Mouse (Mus musculus) neural tube, embryonic 12.5 days (tissue): ENCODE data around the gene Mok. TPM values are rescaled to one million over a fixed set of nuclear protein-coding genes. Genes with fewer than 3 reads are reported as not detected.
A peak's percentile ranks its signal among the peaks of the same experiment; 100 is the strongest.
"Not testable (repeated sequence)": the region's sequence is repeated elsewhere in the genome, so short reads cannot be mapped to it uniquely, and the experiment has no call there.

Experiments used
- ATAC-seq: fragments of 200-750 bp; cut with Nextera tagmentation; 2 replicates; pipeline ENCODE4 v1.8.0; 2017; ENCODE audit warnings: low read depth, mild to moderate bottlenecking, moderate TSS enrichment, moderate library complexity; ENCODE audit not compliant: low FRiP score
- H3K27ac ChIP-seq: fragments of 300-500 bp; sonication (generic); 2 replicates; pipeline ENCODE4 v1.5.1; 2016
- H3K27me3 ChIP-seq: fragments of 300-500 bp; sonication (generic); replicated peaks from 2 replicates; pipeline ENCODE4 v1.6.1; 2016; ENCODE audit warnings: mild to moderate bottlenecking
- H3K36me3 ChIP-seq: fragments of 300-500 bp; sonication (generic); 2 replicates; pipeline ENCODE4 v1.6.1; 2016; ENCODE audit warnings: mild to moderate bottlenecking
- H3K4me1 ChIP-seq: fragments of 300-500 bp; sonication (generic); 2 replicates; pipeline ENCODE4 v1.6.1; 2016
- H3K4me2 ChIP-seq: fragments of 300-500 bp; sonication (generic); replicated peaks from 2 replicates; pipeline ENCODE4 v1.6.1; 2016; ENCODE audit warnings: mild to moderate bottlenecking
- H3K4me3 ChIP-seq: fragments of 300-500 bp; sonication (generic); 2 replicates; pipeline ENCODE4 v1.5.1; 2016
- H3K9ac ChIP-seq: fragments of 300-500 bp; sonication (generic); 2 replicates; pipeline ENCODE4 v1.6.1; 2016; ENCODE audit warnings: mild to moderate bottlenecking
- H3K9me3 ChIP-seq: fragments of 300-500 bp; sonication (generic); 2 replicates; pipeline ENCODE4 v1.6.1; 2016; ENCODE audit warnings: mild to moderate bottlenecking
- WGBS: fragments of 180-500 bp; shearing (Covaris S2); methylation state at CpG from one replicate; pipeline ENCODE4 v1.1.7; 2016; 5-methylcytosine and 5-hydroxymethylcytosine counted together
- polyA plus RNA-seq: library from polyadenylated mRNA; unstranded; fragments of >200 nt; fragmentation: Nextera tagmentation; extraction: Ambion mirVana; gene quantifications from 2 replicates; pipeline ENCODE4 v1.2.1, GENCODE M21; 2016

Gene Mok
- polyA plus RNA-seq, 1 experiment from 2014 or later = 10.2 TPM

- WGBS = 43% methylated on average over 7 of the region's 7 CpGs
- peaks cover 29% of the 10 kb centered on the region for H3K36me3 ChIP-seq
- no peaks in the 10 kb centered on the region for H3K9me3 ChIP-seq
- no peak overlapping the region for H3K9ac ChIP-seq
- no peaks in the 10 kb centered on the region for H3K27me3 ChIP-seq
- H3K27ac ChIP-seq = no peak overlapping the region
- no peak for ATAC-seq
- no peaks in the 10 kb centered on the region for H3K4me1 ChIP-seq
- H3K4me3 ChIP-seq = no peak overlapping the region
- no peak overlapping the region for H3K4me2 ChIP-seq
Observed at GRCm38 (mm10) chr12:110861256-110861655, 20.5 kb upstream of the Mok start.

GRCm38 (mm10) chr12:110860293-110860692 is 19.6 kb upstream of the Mok start:
- Histone ChIP-seq H3K27ac (no peak overlapping the region), H3K4me2 (no peak overlapping the region), H3K9me3 (no peaks in the 10 kb centered on the region), H3K9ac (no peak overlapping the region), H3K4me3 (no peak overlapping the region), H3K36me3 (peaks cover 31% of the 10 kb centered on the region), H3K4me1 (no peaks in the 10 kb centered on the region), H3K27me3 (no peaks in the 10 kb centered on the region)
- ATAC-seq = no peak

GRCm38 (mm10) chr12:110858681-110859080 is 17.9 kb upstream of the Mok start:
- H3K27me3 ChIP-seq, H3K4me2 ChIP-seq, H3K27ac ChIP-seq, H3K4me1 ChIP-seq, H3K9me3 ChIP-seq, H3K9ac ChIP-seq, H3K4me3 ChIP-seq, ATAC-seq: not testable (repeated sequence)
- 97% methylated on average over 15 of the region's 15 CpGs for WGBS
- peaks cover 30% of the 10 kb centered on the region for H3K36me3 ChIP-seq

- 92% methylated on average over 7 of the region's 7 CpGs for WGBS
- Histone ChIP-seq H3K27ac (no peak overlapping the region), H3K4me2 (no peak overlapping the region), H3K9ac (no peak overlapping the region), H3K9me3 (no peaks in the 10 kb centered on the region), H3K27me3 (no peaks in the 10 kb centered on the region), H3K36me3 (peaks cover 24% of the 10 kb centered on the region), H3K4me3 (no peak overlapping the region), H3K4me1 (no peaks in the 10 kb centered on the region)
- ATAC-seq = no peak
Observed at GRCm38 (mm10) chr12:110857196-110857595, 16.5 kb upstream of the Mok start.

- peaks cover 10% of the 10 kb centered on the region for H3K4me1 ChIP-seq
- peaks cover 16% of the 10 kb centered on the region for H3K36me3 ChIP-seq
- no peak overlapping the region for H3K4me3 ChIP-seq
- no peaks in the 10 kb centered on the region for H3K9me3 ChIP-seq
- no peak overlapping the region for H3K4me2 ChIP-seq
- H3K9ac ChIP-seq = 0 out of 2 replicates have a peak overlapping the region, but pooled peaks have one; percentile 13
- ATAC-seq = no peak
- H3K27me3 ChIP-seq = no peaks in the 10 kb centered on the region
- no peak overlapping the region for H3K27ac ChIP-seq
- 89% methylated on average over 32 of the region's 32 CpGs for WGBS
Observed at GRCm38 (mm10) chr12:110854786-110855737, 14.3 kb upstream of the Mok start.

GRCm38 (mm10) chr12:110851923-110852322 is 11.2 kb upstream of the Mok start:
- ATAC-seq = no peak

GRCm38 (mm10) chr12:110851414-110851813 is 10.7 kb upstream of the Mok start:
- WGBS = 87% methylated on average over 12 of the region's 12 CpGs
- Histone ChIP-seq H3K4me3 (no peak overlapping the region), H3K4me1 (peaks cover 10% of the 10 kb centered on the region), H3K4me2 (peak overlapping the region; percentile 81), H3K9ac (no peak overlapping the region), H3K27ac (no peak overlapping the region), H3K27me3 (no peaks in the 10 kb centered on the region), H3K36me3 (peaks cover 12% of the 10 kb centered on the region), H3K9me3 (no peaks in the 10 kb centered on the region)
- ATAC-seq = no peak

More at GRCm38 (mm10) chr12:110851923-110852322, 11.2 kb upstream of the Mok start:
- Histone ChIP-seq H3K4me3 (no peak overlapping the region), H3K4me2 (no peak overlapping the region), H3K9me3 (no peaks in the 10 kb centered on the region), H3K27me3 (no peaks in the 10 kb centered on the region), H3K4me1 (peaks cover 10% of the 10 kb centered on the region), H3K9ac (no peak overlapping the region), H3K36me3 (peaks cover 12% of the 10 kb centered on the region), H3K27ac (no peak overlapping the region)
- 96% methylated on average over 1 of the region's 1 CpGs for WGBS

- no peaks in the 10 kb centered on the region for H3K9me3 ChIP-seq
- H3K4me2 ChIP-seq = peak overlapping the region; percentile 81
- no peak overlapping the region for H3K27ac ChIP-seq
- H3K4me3 ChIP-seq = peak overlapping the region; percentile 96
- 18% methylated on average over 9 of the region's 9 CpGs for WGBS
- peak overlapping the region; percentile 96 for H3K9ac ChIP-seq
- no peaks in the 10 kb centered on the region for H3K27me3 ChIP-seq
- ATAC-seq = no peak
- H3K36me3 ChIP-seq = peaks cover 10% of the 10 kb centered on the region
- H3K4me1 ChIP-seq = peaks cover 13% of the 10 kb centered on the region
Observed at GRCm38 (mm10) chr12:110850929-110851256, 10.2 kb upstream of the Mok start.

GRCm38 (mm10) chr12:110850010-110850928 is 9.5 kb upstream of the Mok start, which contains the start of gene Zfp839:
Gene Zfp839 (plus strand): TSS chr12:110850253.
- Histone ChIP-seq H3K9ac (peak within 1 kb of the TSS; percentile 96), H3K9me3 (no peaks in the 10 kb centered on the region), H3K27me3 (no peaks in the 10 kb centered on the region), H3K4me3 (peak within 1 kb of the TSS; percentile 96), H3K4me1 (peaks cover 19% of the 10 kb centered on the region), H3K4me2 (peak within 1 kb of the TSS; percentile 81), H3K36me3 (peaks cover 3% of the 10 kb centered on the region; the same call in 1 of the 2 replicates), H3K27ac (no peak within 1 kb of the TSS)
- peak; percentile 78 for ATAC-seq
- under 1% methylated on average over 76 of the region's 89 CpGs for WGBS

GRCm38 (mm10) chr12:110846191-110846765 is 5.5 kb upstream of the Mok start:
- H3K9me3 ChIP-seq = no peaks in the 10 kb centered on the region
- H3K27ac ChIP-seq = no peak overlapping the region
- H3K27me3 ChIP-seq = peaks cover 6% of the 10 kb centered on the region; the same call in 1 of the 2 replicates
- peak overlapping the region; percentile 58 for H3K4me2 ChIP-seq
- no peak overlapping the region for H3K9ac ChIP-seq
- H3K4me3 ChIP-seq = peak overlapping the region; percentile 45; the same call in 1 of the 2 replicates
- WGBS = 67% methylated on average over 6 of the region's 6 CpGs
- ATAC-seq = no peak
- no peaks in the 10 kb centered on the region for H3K36me3 ChIP-seq
- H3K4me1 ChIP-seq = peaks cover 20% of the 10 kb centered on the region

- peaks cover 11% of the 10 kb centered on the region; the same call in 1 of the 2 replicates for H3K4me1 ChIP-seq
- peak; percentile 73 for ATAC-seq
- peak overlapping the region; percentile 58 for H3K4me2 ChIP-seq
- H3K36me3 ChIP-seq = no peaks in the 10 kb centered on the region
- no peaks in the 10 kb centered on the region for H3K9me3 ChIP-seq
- H3K27ac ChIP-seq = no peak overlapping the region
- under 1% methylated on average over 36 of the region's 36 CpGs for WGBS
- H3K9ac ChIP-seq = peak overlapping the region; percentile 33
- peaks cover 6% of the 10 kb centered on the region; the same call in 1 of the 2 replicates for H3K27me3 ChIP-seq
- peak overlapping the region; percentile 45 for H3K4me3 ChIP-seq
Observed at GRCm38 (mm10) chr12:110845131-110845880, 4.6 kb upstream of the Mok start.
